Mouse (Mus musculus) kidney, postnatal 36 days (tissue): ENCODE measurements around the gene G6pc.
A peak's percentile ranks its signal among the peaks of the same experiment; 100 is the strongest.

Experiments
- DNase-seq, 2 experiments: peaks; one replicate each; pipeline ENCODE4 v3.0.0; 2021 to 2022; ENCODE audit warnings: mixed read lengths in 2 of 2

Gene G6pc

GRCm38 (mm10) chr11:101357505-101358182 is 9.7 kb upstream of the G6pc start:
- no peak for DNase-seq

GRCm38 (mm10) chr11:101359776-101360175 is 7.6 kb upstream of the G6pc start:
- no peak for DNase-seq

GRCm38 (mm10) chr11:101360651-101361113 is 6.7 kb upstream of the G6pc start:
- DNase-seq = peak in 1 of 2 experiments; percentile 82

GRCm38 (mm10) chr11:101364531-101364931 is 2.8 kb upstream of the G6pc start:
- DNase-seq = peak; percentile 59 to 71

- no peak for DNase-seq
Observed at GRCm38 (mm10) chr11:101370141-101370540, 2.8 kb downstream of the G6pc start.

GRCm38 (mm10) chr11:101374421-101374938 is 7.1 kb downstream of the G6pc start:
- DNase-seq = no peak

- peak; percentile 17 to 63 for DNase-seq
Observed at GRCm38 (mm10) chr11:101378196-101378595, 10.8 kb downstream of the G6pc start.

GRCm38 (mm10) chr11:101378926-101379325 is 11.6 kb downstream of the G6pc start:
- DNase-seq = peak; percentile 62 to 76

- no peak for DNase-seq
Observed at GRCm38 (mm10) chr11:101381817-101382216, 14.5 kb downstream of the G6pc start.

GRCm38 (mm10) chr11:101395110-101395509 is 27.7 kb downstream of the G6pc start:
- DNase-seq = peak; percentile 89 to 90

- no peak for DNase-seq
Observed at GRCm38 (mm10) chr11:101415306-101415705, 47.9 kb downstream of the G6pc start.

GRCm38 (mm10) chr11:101416433-101417100 is 49.2 kb downstream of the G6pc start:
- peak in 1 of 2 experiments; percentile 33 for DNase-seq

GRCm38 (mm10) chr11:101417101-101417855 is 49.9 kb downstream of the G6pc start, which contains the start of gene Aarsd1:
Gene Aarsd1 (minus strand): TSS chr11:101417615.
- DNase-seq = peak; percentile 84 to 93

GRCm38 (mm10) chr11:101418991-101419390 is 51.6 kb downstream of the G6pc start:
- no peak for DNase-seq

GRCm38 (mm10) chr11:101419610-101420009 is 52.2 kb downstream of the G6pc start:
- peak in 1 of 2 experiments; percentile 24 for DNase-seq

- DNase-seq = no peak
Observed at GRCm38 (mm10) chr11:101420148-101420547, 52.8 kb downstream of the G6pc start.

GRCm38 (mm10) chr11:101424105-101424851 is 56.9 kb downstream of the G6pc start, which contains the start of gene Gm27029:
Gene Gm27029 (minus strand): TSS chr11:101424796.
- DNase-seq = peak in 1 of 2 experiments; percentile 20

GRCm38 (mm10) chr11:101424925-101425813 is 57.8 kb downstream of the G6pc start, which contains the start of the genes Rundc1 and Ptges3l:
Gene Rundc1 (plus strand): TSS chr11:101425085.
Gene Ptges3l (minus strand): TSS chr11:101425333.
- peak; percentile 99 to 100 for DNase-seq

GRCm38 (mm10) chr11:101426165-101426564 is 58.8 kb downstream of the G6pc start:
- DNase-seq = no peak
